Comparison of ENCODE assay signal across 18 mouse cellular contexts in the genomic region with DNA sequence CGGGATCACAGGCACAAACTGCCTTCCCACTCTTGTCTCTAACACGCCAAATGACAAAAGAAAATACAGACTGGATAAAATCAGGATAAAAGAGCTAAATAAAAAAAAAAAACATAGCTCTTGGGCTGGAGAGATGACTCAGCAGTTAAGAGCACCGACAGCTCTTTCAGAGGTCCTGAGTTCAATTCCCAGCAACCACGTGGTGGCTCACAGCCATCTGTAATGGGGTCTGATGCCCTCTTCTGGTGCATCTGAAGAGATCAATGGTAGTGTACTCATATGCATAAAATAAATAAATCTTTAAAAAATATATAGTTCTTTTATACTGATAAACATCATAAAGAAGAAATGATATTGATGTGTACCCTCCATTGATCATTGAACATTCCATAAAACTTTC. TPM values are rescaled to one million over a fixed set of nuclear protein-coding genes. Genes with fewer than 3 reads are reported as not detected.
A peak's percentile ranks its signal among the peaks of the same experiment; 100 is the strongest.
DNase-seq lines count a peak whose midpoint lies in the region; ATAC-seq and TF ChIP-seq lines count a peak whose summit lies in the region.
"Had no signal": no experiment of that assay in that cellular context is flagged by ENCODE, and none has a peak within 500 bp of the region (broad histone marks: within the 10 kb centered on the region; RNA-seq: fewer than 3 reads in every experiment).

No protein-coding gene starts in this region.

- TF ChIP-seq CTCF in stomach, postnatal 0 days (IDR thresholded peaks at IDR 0.05; ENCODE audit: low read depth): no peak
- peak; percentile 20; the same call in 1 of the 2 replicates for TF ChIP-seq CTCF in intestine, postnatal 0 days (IDR thresholded peaks at IDR 0.05; ENCODE audit: low read depth)

- H3K4me1 ChIP-seq in kidney, embryonic 16.5 days (ENCODE audit: insufficient read depth, low read length): peaks cover 16% of the 10 kb centered on the region
- H3K4me1 ChIP-seq in stomach, embryonic 16.5 days (ENCODE audit: control insufficient read depth, insufficient read depth, low read length): peaks cover 10% of the 10 kb centered on the region
- H3K4me1 ChIP-seq in stomach, postnatal 0 days (replicated peaks; ENCODE audit: control insufficient read depth, insufficient read depth): peaks cover 3% of the 10 kb centered on the region; the same call in 1 of the 2 replicates
- 0 out of 2 replicates have a peak, but pooled peaks cover 3% of the 10 kb centered on the region for H3K4me1 ChIP-seq in intestine, postnatal 0 days (replicated peaks; ENCODE audit: control insufficient read depth, insufficient read depth, low read length)

- H3K27ac ChIP-seq in kidney, embryonic 16.5 days (ENCODE audit: low read length): peak overlapping the region; percentile 73
- 0 out of 2 replicates have a peak overlapping the region, but pooled peaks have one; percentile 49 for H3K27ac ChIP-seq in stomach, embryonic 16.5 days (ENCODE audit: low read length)
- H3K27ac ChIP-seq in stomach, postnatal 0 days (replicated peaks): no peak overlapping the region
- H3K27ac ChIP-seq in intestine, postnatal 0 days (ENCODE audit: low read depth, low read length): peak overlapping the region; percentile 60; the same call in 1 of the 2 replicates
- H3K27ac ChIP-seq: embryonic facial prominence, embryonic 12.5 days; forebrain, embryonic 15.5 days; heart, embryonic 10.5 days; hindbrain, embryonic 13.5 days had no signal

- H3K9ac ChIP-seq in kidney, embryonic 16.5 days (replicated peaks; ENCODE audit: low read length): no peak overlapping the region
- H3K9ac ChIP-seq in stomach, embryonic 16.5 days (ENCODE audit: low read length): no peak overlapping the region
- H3K9ac ChIP-seq in stomach, postnatal 0 days (ENCODE audit: low read length): no peak overlapping the region
- no peak overlapping the region for H3K9ac ChIP-seq in intestine, postnatal 0 days (ENCODE audit: low read depth, low read length)
- H3K9ac ChIP-seq: embryonic facial prominence, embryonic 12.5 days; forebrain, embryonic 15.5 days; hindbrain, embryonic 13.5 days had no signal

- peaks cover 4% of the 10 kb centered on the region; the same call in 1 of the 2 replicates for H3K36me3 ChIP-seq in kidney, embryonic 16.5 days (ENCODE audit: insufficient read depth, low read length)
- H3K36me3 ChIP-seq in stomach, embryonic 16.5 days (ENCODE audit: control insufficient read depth, insufficient read depth, low read length): no peaks in the 10 kb centered on the region
- H3K36me3 ChIP-seq in stomach, postnatal 0 days (ENCODE audit: control insufficient read depth, insufficient read depth, low read length): no peaks in the 10 kb centered on the region
- H3K36me3 ChIP-seq in intestine, postnatal 0 days (ENCODE audit: control insufficient read depth, insufficient read depth): no peaks in the 10 kb centered on the region
- H3K36me3 ChIP-seq: embryonic facial prominence, embryonic 12.5 days; heart, embryonic 10.5 days had no signal

- H3K4me2 ChIP-seq in kidney, embryonic 16.5 days (replicated peaks; ENCODE audit: low read depth, low read length): no peak overlapping the region
- no peak overlapping the region for H3K4me2 ChIP-seq in stomach, embryonic 16.5 days (ENCODE audit: low read depth, low read length)
- no peak overlapping the region for H3K4me2 ChIP-seq in stomach, postnatal 0 days (replicated peaks; ENCODE audit: low read depth)
- 0 out of 2 replicates have a peak overlapping the region, but pooled peaks have one; percentile 38 for H3K4me2 ChIP-seq in intestine, postnatal 0 days (replicated peaks; ENCODE audit: low read depth)
- H3K4me2 ChIP-seq: embryonic facial prominence, embryonic 12.5 days; forebrain, embryonic 15.5 days; hindbrain, embryonic 13.5 days had no signal

- no peak for TF ChIP-seq EP300 in stomach, postnatal 0 days (optimal IDR thresholded peaks at IDR 0.05)

- H3K9me3 ChIP-seq in kidney, embryonic 16.5 days (ENCODE audit: low read length): no peaks in the 10 kb centered on the region
- H3K9me3 ChIP-seq in stomach, embryonic 16.5 days (replicated peaks; ENCODE audit: control insufficient read depth, low read length): no peaks in the 10 kb centered on the region
- no peaks in the 10 kb centered on the region for H3K9me3 ChIP-seq in stomach, postnatal 0 days (ENCODE audit: control insufficient read depth, low read length)
- H3K9me3 ChIP-seq in intestine, postnatal 0 days (ENCODE audit: control insufficient read depth): no peaks in the 10 kb centered on the region
- H3K9me3 ChIP-seq: embryonic facial prominence, embryonic 12.5 days; forebrain, embryonic 15.5 days; G1E; heart, embryonic 10.5 days; hindbrain, embryonic 13.5 days had no signal

- no peak for DNase-seq in kidney, postnatal 25 days
- DNase-seq in stomach, postnatal 0 days (ENCODE audit: low spot score): no peak
- no peak for DNase-seq in frontal cortex, postnatal 36 days (ENCODE audit: low spot score in 2 of 2)
- DNase-seq: adrenal gland, postnatal 10 days; cerebellum, adult 11 months; cerebellum, adult 8-10 months; cerebellum, postnatal 14 days; gastrocnemius, postnatal 10 days; heart, adult 18-20 months; heart, postnatal 10 days had no signal

- H3K4me3 ChIP-seq in kidney, embryonic 16.5 days (ENCODE audit: low read length): no peak overlapping the region
- H3K4me3 ChIP-seq in stomach, embryonic 16.5 days (replicated peaks; ENCODE audit: low read length): no peak overlapping the region
- H3K4me3 ChIP-seq in stomach, postnatal 0 days (ENCODE audit: low read depth, low read length): no peak overlapping the region
- H3K4me3 ChIP-seq in intestine, postnatal 0 days (ENCODE audit: low read depth, low read length): no peak overlapping the region
- H3K4me3 ChIP-seq: embryonic facial prominence, embryonic 12.5 days; forebrain, embryonic 15.5 days; heart, embryonic 10.5 days; hindbrain, embryonic 13.5 days had no signal

- WGBS in kidney, embryonic 16.5 days: 78% methylated on average over 4 of the region's 4 CpGs
- 77% methylated on average over 4 of the region's 4 CpGs for WGBS in stomach, embryonic 16.5 days
- WGBS in stomach, postnatal 0 days: 75% methylated on average over 4 of the region's 4 CpGs
- WGBS in intestine, postnatal 0 days: 70% methylated on average over 4 of the region's 4 CpGs

- no peaks in the 10 kb centered on the region for H3K27me3 ChIP-seq in kidney, embryonic 16.5 days (ENCODE audit: insufficient read depth, low read length)
- no peaks in the 10 kb centered on the region for H3K27me3 ChIP-seq in stomach, embryonic 16.5 days (ENCODE audit: control insufficient read depth, insufficient read depth, low read length)
- no peaks in the 10 kb centered on the region for H3K27me3 ChIP-seq in stomach, postnatal 0 days (ENCODE audit: control insufficient read depth, insufficient read depth, low read length)
- H3K27me3 ChIP-seq in intestine, postnatal 0 days (replicated peaks; ENCODE audit: control insufficient read depth, insufficient read depth, low read length): no peaks in the 10 kb centered on the region
- H3K27me3 ChIP-seq: embryonic facial prominence, embryonic 12.5 days; forebrain, embryonic 15.5 days; hindbrain, embryonic 13.5 days had no signal

- no peak for ATAC-seq in kidney, embryonic 16.5 days (ENCODE audit: low FRiP score, low TSS enrichment)
- ATAC-seq in stomach, embryonic 16.5 days (ENCODE audit: insufficient read depth, low FRiP score): no peak
- ATAC-seq in stomach, postnatal 0 days (ENCODE audit: low FRiP score, low TSS enrichment): no peak
- ATAC-seq in intestine, postnatal 0 days: no peak
- ATAC-seq: forebrain, embryonic 15.5 days had no signal

RNA-seq across cellular contexts. Expression of a gene that starts 2.2 kb away (rescaled TPM):
- polyA plus RNA-seq in kidney, embryonic 16.5 days (2015; fragmentation: Nextera tagmentation; extraction: Ambion mirVana): 20.2 and 25.6 TPM in 2 replicates
- polyA plus RNA-seq in stomach, embryonic 16.5 days (2015; fragmentation: Nextera tagmentation; extraction: Ambion mirVana): 11.5 and 11.8 TPM in 2 replicates
- polyA plus RNA-seq in stomach, postnatal 0 days (2015; fragmentation: Nextera tagmentation; extraction: Ambion mirVana): 9.8 and 10.1 TPM in 2 replicates
- polyA plus RNA-seq in intestine, postnatal 0 days (2015; fragmentation: Nextera tagmentation; extraction: Ambion mirVana): 9.4 and 14.4 TPM in 2 replicates

RNA-seq across cellular contexts. Expression of a gene that starts 14.6 kb away (rescaled TPM):
- 4.3 and 4.5 TPM in 2 replicates for polyA plus RNA-seq in kidney, embryonic 16.5 days (2015; fragmentation: Nextera tagmentation; extraction: Ambion mirVana)
- 2.2 and 3.1 TPM in 2 replicates for polyA plus RNA-seq in stomach, embryonic 16.5 days (2015; fragmentation: Nextera tagmentation; extraction: Ambion mirVana)
- 1.6 and 1.8 TPM in 2 replicates for polyA plus RNA-seq in stomach, postnatal 0 days (2015; fragmentation: Nextera tagmentation; extraction: Ambion mirVana)
- polyA plus RNA-seq in intestine, postnatal 0 days (2015; fragmentation: Nextera tagmentation; extraction: Ambion mirVana): 3.9 TPM in 2 replicates

RNA-seq across cellular contexts. Expression of a gene that starts 37.5 kb away (rescaled TPM):
- polyA plus RNA-seq in kidney, embryonic 16.5 days (2015; fragmentation: Nextera tagmentation; extraction: Ambion mirVana): 1,146 and 1,154 TPM in 2 replicates
- 1,055 and 1,395 TPM in 2 replicates for polyA plus RNA-seq in stomach, embryonic 16.5 days (2015; fragmentation: Nextera tagmentation; extraction: Ambion mirVana)
- polyA plus RNA-seq in stomach, postnatal 0 days (2015; fragmentation: Nextera tagmentation; extraction: Ambion mirVana): 1,643 and 1,847 TPM in 2 replicates
- 2,827 and 3,144 TPM in 2 replicates for polyA plus RNA-seq in intestine, postnatal 0 days (2015; fragmentation: Nextera tagmentation; extraction: Ambion mirVana)

RNA-seq across cellular contexts. Expression of a gene that starts 37.6 kb away (rescaled TPM):
- polyA plus RNA-seq in kidney, embryonic 16.5 days (2015; fragmentation: Nextera tagmentation; extraction: Ambion mirVana): 9.3 and 10.3 TPM in 2 replicates
- 7.8 and 8.4 TPM in 2 replicates for polyA plus RNA-seq in stomach, embryonic 16.5 days (2015; fragmentation: Nextera tagmentation; extraction: Ambion mirVana)
- 4.2 TPM in 2 replicates for polyA plus RNA-seq in stomach, postnatal 0 days (2015; fragmentation: Nextera tagmentation; extraction: Ambion mirVana)
- polyA plus RNA-seq in intestine, postnatal 0 days (2015; fragmentation: Nextera tagmentation; extraction: Ambion mirVana): 4.3 and 5.2 TPM in 2 replicates

RNA-seq across cellular contexts. Expression of a gene that starts 38.0 kb away (rescaled TPM):
- polyA plus RNA-seq in kidney, embryonic 16.5 days (2015; fragmentation: Nextera tagmentation; extraction: Ambion mirVana): 77.5 and 89.4 TPM in 2 replicates
- polyA plus RNA-seq in stomach, embryonic 16.5 days (2015; fragmentation: Nextera tagmentation; extraction: Ambion mirVana): 86.4 and 91.2 TPM in 2 replicates
- polyA plus RNA-seq in stomach, postnatal 0 days (2015; fragmentation: Nextera tagmentation; extraction: Ambion mirVana): 59.4 and 70.9 TPM in 2 replicates
- polyA plus RNA-seq in intestine, postnatal 0 days (2015; fragmentation: Nextera tagmentation; extraction: Ambion mirVana): 22.0 and 23.0 TPM in 2 replicates
